Mouse (Mus musculus): Measurements from ENCODE around the gene Slain2. TPM values are rescaled to one million over a fixed set of nuclear protein-coding genes. Genes with fewer than 3 reads are reported as not detected.

Slain2 gene
- total and polyA plus RNA-seq, 3 experiments: 11.0 to 34.6 (median 27.5) TPM

DNA sequence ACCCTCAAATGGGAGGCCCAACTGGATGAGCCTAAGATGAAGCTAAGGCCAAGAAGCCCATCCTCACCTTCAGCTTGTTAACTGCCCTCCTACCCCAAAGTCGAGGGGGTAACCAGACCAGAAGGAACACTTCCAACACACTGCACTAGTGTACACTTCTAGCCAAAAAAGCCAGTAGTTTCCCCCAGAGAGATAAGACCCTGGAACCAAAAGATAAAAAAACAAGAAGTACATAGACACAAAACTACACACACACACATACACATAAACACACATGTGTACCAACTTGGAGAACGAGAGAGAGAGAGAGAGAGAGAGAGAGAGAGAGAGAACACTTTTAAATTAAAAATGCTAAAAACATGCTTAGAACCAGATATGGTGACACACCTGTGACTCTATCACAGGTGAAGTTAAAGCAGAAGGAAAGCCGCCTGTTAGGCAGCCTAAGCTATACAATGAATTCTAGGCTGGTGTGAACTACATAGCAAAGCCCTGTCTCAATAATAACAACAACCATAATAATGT, 49.4 kb upstream of the Slain2 start:
- Histone ChIP-seq H3K4me1 (ENCODE audit: control insufficient read depth in 1 of 2, insufficient read depth in 2 of 2) (peaks cover 17 to 76% of the 10 kb centered on the region in 2 experiments), H3K27ac (ENCODE audit: insufficient read depth, low read depth) (no peak overlapping the region), H3K4me3 (replicated peaks in 1 of 3; ENCODE audit: low read depth in 2 of 3, low read length in 2 of 3, poor library complexity in 1 of 3) (no peak overlapping the region), H3K4me2 (ENCODE audit: insufficient read depth, low read depth, poor library complexity, severe bottlenecking) (no peak overlapping the region), H3K9me3 (replicated peaks; ENCODE audit: low read length) (peaks cover 3% of the 10 kb centered on the region), H3K36me3 (replicated peaks in 1 of 2; ENCODE audit: control insufficient read depth in 1 of 2, insufficient read depth in 1 of 2, low read length in 1 of 2) (peaks cover 0 to 16% of the 10 kb centered on the region in 2 experiments), H3K9ac (ENCODE audit: insufficient read depth, low read depth) (no peak overlapping the region), H3K27me3 (replicated peaks) (no peaks in the 10 kb centered on the region), H3K79me2 (replicated peaks; ENCODE audit: control insufficient read depth, extremely low read depth, insufficient read depth, poor library complexity, severe bottlenecking) (no peaks in the 10 kb centered on the region; the same call in 1 of the 2 replicates)
- no peak for DNase-seq (ENCODE audit: extremely low read depth)
- dilution Hi-C loops (cut with MboI; ENCODE audit: extremely low pct_ligation_motif_present, extremely low pct_unique_long_range_greater_than_20kb, low sequenced_read_pairs): no loop called here
- TF ChIP-seq JUND (conservative IDR thresholded peaks at IDR 0.05; ENCODE audit: low read depth, low read length) (no peak), PAX5 (IDR thresholded peaks at IDR 0.05; ENCODE audit: low read length) (no peak), IRF4 (IDR thresholded peaks at IDR 0.05; ENCODE audit: low read depth, low read length) (no peak), MAFK (IDR thresholded peaks at IDR 0.05; ENCODE audit: insufficient replicate concordance, low read length) (no peak), SMC3 (IDR thresholded peaks at IDR 0.05; ENCODE audit: low read depth, low read length) (no peak), POLR2AphosphoS2 (IDR thresholded peaks at IDR 0.05; ENCODE audit: low read depth, low read length) (no peak), GABPA (IDR thresholded peaks at IDR 0.05; ENCODE audit: insufficient replicate concordance, low read depth, low read length) (no peak), KAT2A (IDR thresholded peaks at IDR 0.05; ENCODE audit: insufficient replicate concordance, low read length) (no peak), CHD2 (IDR thresholded peaks at IDR 0.05; ENCODE audit: low read length) (no peak), MEF2A (IDR thresholded peaks at IDR 0.05; ENCODE audit: borderline replicate concordance, low read depth, low read length) (no peak), ZKSCAN1 (IDR thresholded peaks at IDR 0.05; ENCODE audit: borderline replicate concordance, low read depth, low read length) (no peak), ELF1 (IDR thresholded peaks at IDR 0.05; ENCODE audit: low read depth, low read length) (no peak), MAX (IDR thresholded peaks at IDR 0.05; ENCODE audit: low read length) (no peak), MYC (IDR thresholded peaks at IDR 0.05; ENCODE audit: low read depth, low read length) (no peak), HCFC1 (IDR thresholded peaks at IDR 0.05; ENCODE audit: low read depth, low read length) (no peak), ZNF384 (IDR thresholded peaks at IDR 0.05; ENCODE audit: low read depth, low read length) (no peak), NRF1 (IDR thresholded peaks at IDR 0.05; ENCODE audit: low read depth, low read length) (no peak), TBP (conservative IDR thresholded peaks at IDR 0.05; ENCODE audit: low read depth, low read length) (no peak), SIN3A (IDR thresholded peaks at IDR 0.05; ENCODE audit: low read length) (no peak)
- in situ Hi-C loops (cut with MboI; ENCODE audit: low pct_ligation_motif_present, low pct_unique_long_range_greater_than_20kb, low sequenced_read_pairs): no loop called here

DNA sequence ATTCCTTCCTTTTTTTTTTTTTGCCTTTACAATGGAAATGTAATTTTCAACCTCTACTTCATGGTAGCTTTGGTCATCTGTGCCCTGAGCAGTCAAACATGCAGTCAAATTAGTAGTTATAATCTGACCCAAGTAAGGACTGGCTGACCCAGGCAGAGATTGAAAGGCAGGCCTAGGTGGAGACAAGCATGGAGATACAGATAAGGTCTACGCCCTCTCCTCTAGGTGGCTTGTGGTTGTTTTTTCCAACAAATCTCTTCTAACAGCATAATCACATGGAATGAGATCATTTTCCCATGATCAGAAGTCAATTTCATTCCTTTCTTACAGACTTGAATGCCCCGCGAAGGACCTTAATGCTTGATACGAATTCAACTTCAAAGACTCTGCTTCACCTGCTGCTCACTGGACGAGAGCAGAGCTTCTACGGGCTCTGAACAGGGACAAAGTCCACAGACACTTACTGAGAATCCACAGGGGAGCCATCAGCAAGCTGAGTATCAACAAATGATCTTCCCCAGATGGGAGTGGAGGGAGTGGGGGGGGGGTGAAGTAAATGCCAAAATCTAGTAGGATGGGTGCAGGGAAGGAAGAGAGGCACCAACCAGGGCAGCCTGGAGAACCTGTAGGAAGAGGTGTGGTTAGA, 47.7 kb upstream of the Slain2 start:
- peaks cover 3% of the 10 kb centered on the region for H3K9me3 ChIP-seq (replicated peaks; ENCODE audit: low read length)
- peaks cover 0 to 9% of the 10 kb centered on the region in 2 experiments for H3K36me3 ChIP-seq (replicated peaks in 1 of 2; ENCODE audit: control insufficient read depth in 1 of 2, insufficient read depth in 1 of 2, low read length in 1 of 2)
- peaks cover 21 to 78% of the 10 kb centered on the region in 2 experiments for H3K4me1 ChIP-seq (ENCODE audit: control insufficient read depth in 1 of 2, insufficient read depth in 2 of 2)
- dilution Hi-C loops (cut with MboI; ENCODE audit: extremely low pct_ligation_motif_present, extremely low pct_unique_long_range_greater_than_20kb, low sequenced_read_pairs) (no loop called here), in situ Hi-C loops (cut with MboI; ENCODE audit: low pct_ligation_motif_present, low pct_unique_long_range_greater_than_20kb, low sequenced_read_pairs) (no loop called here)
- H3K27me3 ChIP-seq (replicated peaks): no peaks in the 10 kb centered on the region
- 0 out of 2 replicates have a peak overlapping the region, but pooled peaks have one; percentile 5 for H3K4me2 ChIP-seq (ENCODE audit: insufficient read depth, low read depth, poor library complexity, severe bottlenecking)
- TF ChIP-seq USF2 (conservative IDR thresholded peaks at IDR 0.05; ENCODE audit: low read depth, low read length) (no peak), SIN3A (IDR thresholded peaks at IDR 0.05; ENCODE audit: low read length) (0 out of 2 replicates have a peak, but pooled peaks have one; percentile 15)
- H3K9ac ChIP-seq (ENCODE audit: insufficient read depth, low read depth): no peak overlapping the region
- no peak overlapping the region for H3K27ac ChIP-seq (ENCODE audit: insufficient read depth, low read depth)
- no peaks in the 10 kb centered on the region; the same call in 1 of the 2 replicates for H3K79me2 ChIP-seq (replicated peaks; ENCODE audit: control insufficient read depth, extremely low read depth, insufficient read depth, poor library complexity, severe bottlenecking)
- DNase-seq (ENCODE audit: extremely low read depth): no peak
- H3K4me3 ChIP-seq (replicated peaks in 1 of 3; ENCODE audit: low read depth in 2 of 3, low read length in 2 of 3, poor library complexity in 1 of 3): peak overlapping the region in 1 of 3 experiments; percentile 34
